Mouse (Mus musculus): Measurements from ENCODE around the gene Ppp1r18.
"Not testable (repeated sequence)": the region's sequence is repeated elsewhere in the genome, so short reads cannot be mapped to it uniquely, and the experiment has no call there.

Gene Ppp1r18

DNA sequence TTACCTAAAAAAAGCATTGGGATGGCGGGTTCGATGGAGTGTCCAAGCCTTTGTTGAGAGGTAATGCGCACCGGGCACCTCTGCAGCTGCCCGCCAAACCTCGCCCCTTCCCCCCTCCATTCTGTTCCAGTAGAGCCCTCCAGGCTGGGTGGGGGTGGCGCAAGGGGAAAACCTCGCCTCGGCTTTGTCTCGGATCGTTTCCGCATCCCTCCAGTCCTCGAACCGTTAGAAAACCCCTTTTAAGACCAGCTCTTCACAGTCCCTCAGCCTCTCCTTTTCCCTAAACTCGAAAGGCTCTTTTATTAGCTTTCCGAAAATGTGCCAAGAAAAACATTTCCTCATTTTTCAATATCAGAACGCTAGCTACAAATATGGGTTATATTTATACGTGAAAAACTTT lies 27.9 kb upstream of the Ppp1r18 start:
- peak; percentile 61 for DNase-seq

DNA sequence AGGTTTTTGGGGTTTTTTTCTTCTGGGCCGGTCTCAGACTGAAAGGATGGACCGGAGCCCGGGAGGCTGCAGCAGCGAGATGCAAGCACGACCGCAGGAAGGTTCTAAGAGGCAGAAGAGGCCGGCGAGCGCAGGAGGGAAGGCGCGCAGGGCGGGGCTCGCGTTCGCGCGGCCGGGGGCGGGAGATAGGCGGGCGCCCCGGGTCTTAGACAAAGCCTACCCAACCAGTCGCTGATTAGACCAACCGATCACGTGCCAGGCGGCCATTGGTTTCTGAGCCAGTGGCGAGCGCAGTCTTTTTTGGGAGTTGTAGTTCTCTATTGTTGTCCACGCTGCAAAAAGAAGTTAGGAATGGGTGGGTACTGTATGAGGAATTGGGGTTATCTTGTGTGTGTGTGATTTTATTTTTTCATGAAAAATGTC lies 27.3 kb upstream of the Ppp1r18 start, which contains the start of gene Tubb5:
Tubb5 (minus strand) TSS at position 185 of the 423 bp plus-strand sequence.
- peak; percentile 98 for DNase-seq

DNA sequence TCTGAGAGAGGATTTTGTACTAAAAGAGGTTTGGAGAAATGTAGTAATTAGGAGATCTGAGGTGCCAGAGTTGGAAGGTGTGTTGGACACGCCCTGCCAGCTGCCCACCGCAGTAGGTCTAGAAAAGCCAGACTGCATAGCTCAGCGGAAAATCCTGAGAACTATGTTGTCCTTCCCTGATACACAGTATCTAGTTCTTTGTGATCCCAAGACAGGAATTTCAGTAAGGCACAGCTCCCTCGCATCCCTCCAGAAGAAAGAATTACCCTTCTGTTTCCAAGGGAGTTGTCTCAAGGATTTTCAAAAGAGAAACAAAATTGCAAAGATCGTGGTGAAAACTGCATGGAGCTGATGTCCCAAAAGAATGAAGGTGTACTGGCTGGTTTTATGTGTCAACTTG lies 26.8 kb upstream of the Ppp1r18 start:
- no peak for DNase-seq

DNA sequence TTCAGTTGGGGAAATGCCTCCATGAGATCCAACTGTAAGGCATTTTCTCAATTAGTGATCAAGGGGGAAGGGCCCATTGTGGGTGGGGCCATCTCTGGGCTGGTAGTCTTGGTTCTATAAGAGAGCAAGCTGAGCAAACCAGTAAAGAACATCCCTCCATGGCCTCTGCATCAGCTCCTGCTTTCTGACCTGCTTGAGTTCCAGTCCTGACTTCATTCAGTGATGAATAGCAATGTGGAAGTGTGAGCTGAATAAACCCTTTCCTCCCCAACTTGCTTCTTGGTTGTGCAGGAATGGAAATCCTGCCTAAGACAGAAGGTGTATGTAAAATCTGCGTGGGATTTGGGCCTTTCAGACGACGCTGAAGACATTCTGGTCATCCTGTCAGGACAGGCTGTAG lies 26.4 kb upstream of the Ppp1r18 start:
- DNase-seq, result not testable (repeated sequence)

DNA sequence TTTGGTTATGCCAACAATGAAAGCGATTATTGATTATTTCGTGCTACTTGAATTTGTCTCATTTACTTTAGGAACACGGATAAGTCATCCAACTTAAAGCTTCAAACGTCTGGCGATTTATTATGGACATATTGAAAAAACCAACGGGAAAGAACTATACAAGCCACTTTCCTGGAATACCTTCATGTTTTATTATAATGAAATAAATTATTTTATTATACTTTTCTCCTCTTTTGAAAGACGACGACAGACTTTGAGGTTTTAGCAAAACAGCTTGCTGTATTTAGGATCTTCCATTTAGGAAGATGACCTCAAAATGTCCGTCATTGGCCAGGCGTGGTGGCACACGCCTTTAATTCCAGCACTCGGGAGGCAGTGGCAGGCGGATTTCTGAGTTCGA lies 24.8 kb upstream of the Ppp1r18 start:
- no peak for DNase-seq

DNA sequence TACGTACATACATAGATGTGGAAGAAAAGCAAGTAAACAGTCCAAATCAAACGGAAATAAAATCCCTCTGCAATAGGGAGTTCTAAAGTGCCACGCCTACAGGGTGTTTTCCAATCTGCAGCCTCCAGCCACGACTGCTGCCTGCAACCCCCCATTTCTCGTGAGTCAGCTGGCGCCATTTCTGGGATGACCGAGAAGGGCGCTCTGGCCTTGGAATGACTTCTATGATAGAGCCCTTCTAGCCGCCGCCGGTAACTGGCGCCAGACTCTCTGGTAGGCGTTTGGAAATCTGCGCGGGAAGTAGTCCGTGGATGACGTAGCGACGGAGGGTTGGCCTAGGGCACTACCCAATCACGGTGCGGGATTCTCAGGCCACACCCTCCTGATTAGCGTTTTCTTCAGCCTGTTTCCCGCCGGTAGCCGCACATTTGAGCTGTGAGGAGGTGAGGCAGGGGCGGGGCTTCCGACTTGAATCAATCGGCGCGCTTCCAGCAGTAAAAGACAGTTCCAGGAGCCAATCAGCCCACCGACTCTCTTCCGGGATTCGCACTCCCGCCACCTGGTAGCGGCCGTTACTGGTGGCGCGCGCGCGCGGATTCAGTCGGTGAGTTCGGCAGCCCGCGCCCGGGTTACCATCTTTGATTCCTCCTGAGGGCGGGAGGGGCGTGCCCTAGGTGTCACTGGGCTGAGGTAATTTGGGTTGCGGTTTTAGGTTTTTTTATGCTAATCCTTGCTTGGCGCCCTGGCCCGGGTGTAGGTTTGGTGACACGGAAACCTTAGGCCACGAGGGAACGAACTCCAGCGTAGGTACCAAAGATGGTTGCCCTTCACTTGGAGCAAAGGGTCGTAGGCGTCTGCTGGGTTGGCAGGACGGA lies 24.1 kb upstream of the Ppp1r18 start, which contains the start of gene Mdc1:
Mdc1 (plus strand) TSS at position 440 of the 875 bp plus-strand sequence.
- peak; percentile 100 for DNase-seq

DNA sequence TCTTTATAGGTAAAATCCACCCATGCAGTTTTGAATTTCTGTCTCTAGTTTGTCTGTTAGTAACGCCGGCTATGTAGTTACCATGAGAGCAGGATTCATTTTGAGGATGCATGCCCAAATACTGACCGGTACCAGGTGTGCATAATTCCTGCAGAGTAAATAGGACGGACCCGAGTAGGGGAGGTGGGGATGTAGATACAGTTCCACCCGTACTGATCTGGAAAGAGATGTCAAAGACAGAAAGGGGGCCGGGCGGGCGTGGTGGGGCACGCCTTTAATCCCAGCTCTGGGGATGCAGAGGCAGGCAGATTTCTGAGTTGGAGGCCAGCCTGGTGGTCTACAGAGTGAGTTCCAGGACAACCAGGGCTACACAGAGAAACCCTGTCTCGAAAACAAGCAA lies 23.4 kb upstream of the Ppp1r18 start:
- no peak for DNase-seq

DNA sequence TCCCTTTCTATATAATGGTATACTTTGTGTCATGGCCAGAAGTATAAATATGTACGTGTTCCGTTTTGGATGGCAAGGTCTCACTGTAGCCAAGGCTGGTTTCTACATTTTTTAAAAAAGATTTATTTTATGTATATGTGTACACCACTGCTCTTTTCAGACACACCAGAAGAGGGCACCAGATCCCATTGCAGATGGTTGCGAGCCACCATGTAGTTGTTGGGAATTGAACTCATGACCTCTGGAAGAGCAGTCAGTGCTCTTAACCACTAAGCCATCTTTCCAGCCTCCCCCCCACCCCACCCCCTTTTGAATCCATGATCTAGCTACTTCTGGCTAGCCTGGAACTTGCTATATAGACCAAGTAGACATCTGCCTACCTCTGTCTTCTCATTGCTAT lies 21.9 kb upstream of the Ppp1r18 start:
- DNase-seq, result no peak

DNA sequence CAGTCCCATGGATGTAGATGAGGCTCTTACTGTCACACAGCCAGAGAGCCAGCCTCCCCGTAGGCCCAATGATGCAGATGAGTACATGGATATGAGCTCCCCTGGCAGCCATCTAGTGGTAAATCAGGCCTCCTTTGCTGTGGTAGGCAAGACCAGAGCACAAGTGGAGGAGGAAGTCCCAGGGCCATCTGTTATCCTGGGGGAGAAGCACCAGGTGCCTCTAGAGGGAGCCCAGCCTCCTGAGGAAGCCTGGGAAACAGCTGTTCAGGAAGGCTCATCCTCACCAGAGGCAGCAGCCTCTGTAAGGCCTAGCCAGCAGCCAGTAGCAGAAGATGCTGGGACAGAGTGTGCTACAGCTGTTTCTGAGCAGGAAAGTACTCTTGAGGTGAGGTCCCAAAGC lies 17.3 kb upstream of the Ppp1r18 start:
- peak; percentile 49 for DNase-seq

DNA sequence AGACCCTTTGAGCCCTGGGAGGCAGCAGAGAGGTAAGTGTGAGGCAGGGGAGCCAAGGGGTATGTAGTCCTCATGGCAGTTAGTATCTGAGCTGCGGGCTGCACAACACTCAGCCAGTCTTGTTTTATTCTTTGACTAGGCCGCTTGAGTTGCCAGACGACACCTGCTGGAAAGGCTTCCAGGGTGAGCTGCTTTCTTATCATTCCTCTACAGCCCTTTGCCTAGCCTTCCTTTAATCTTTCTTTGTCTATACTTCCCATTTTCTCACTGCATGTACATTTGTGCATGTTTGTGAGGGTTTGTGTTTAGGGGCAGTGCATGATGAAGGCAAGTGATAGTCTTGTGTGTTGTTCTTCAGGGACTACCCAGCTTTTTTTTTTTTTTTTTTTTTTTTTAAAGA lies 14.4 kb upstream of the Ppp1r18 start:
- DNase-seq, result no peak

DNA sequence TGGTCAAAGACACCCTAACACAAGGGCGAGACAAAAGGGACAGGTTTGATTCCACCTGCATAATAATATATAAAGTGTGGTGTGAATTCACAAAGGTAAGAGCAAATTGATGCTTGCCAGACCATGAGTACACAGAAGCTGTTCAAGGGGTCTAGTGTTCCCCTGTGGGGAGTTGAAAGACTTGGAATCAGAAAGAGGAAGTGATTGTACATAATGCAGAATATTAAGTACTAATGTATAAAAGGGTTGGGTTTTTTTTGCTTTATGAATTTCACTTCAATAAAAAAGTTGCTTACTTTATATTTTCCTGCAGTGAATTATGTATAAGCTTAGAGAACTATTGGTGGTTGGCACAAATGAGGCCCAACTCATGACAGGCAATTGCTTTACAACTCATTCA lies 6.0 kb upstream of the Ppp1r18 start:
- DNase-seq, result no peak

DNA sequence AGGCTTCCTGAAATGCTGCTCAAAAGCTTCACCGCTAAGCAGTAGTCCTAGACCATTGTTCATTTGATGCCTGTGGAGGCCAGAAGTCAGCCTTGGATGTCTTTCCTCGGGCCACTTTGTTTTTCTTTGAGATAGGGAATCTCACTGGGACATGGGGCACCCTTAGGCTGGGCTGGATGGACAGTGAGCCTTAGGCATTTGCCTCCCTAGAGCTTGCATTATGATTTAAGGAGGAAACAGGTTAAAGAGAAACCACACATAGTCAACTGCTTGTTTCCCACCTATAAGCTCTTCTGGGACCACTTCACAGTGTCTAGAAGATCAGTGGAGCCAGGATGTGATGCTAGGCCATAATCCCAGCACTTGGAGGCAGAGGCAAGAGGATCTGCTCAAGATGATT lies 5.6 kb upstream of the Ppp1r18 start:
- DNase-seq, result no peak

DNA sequence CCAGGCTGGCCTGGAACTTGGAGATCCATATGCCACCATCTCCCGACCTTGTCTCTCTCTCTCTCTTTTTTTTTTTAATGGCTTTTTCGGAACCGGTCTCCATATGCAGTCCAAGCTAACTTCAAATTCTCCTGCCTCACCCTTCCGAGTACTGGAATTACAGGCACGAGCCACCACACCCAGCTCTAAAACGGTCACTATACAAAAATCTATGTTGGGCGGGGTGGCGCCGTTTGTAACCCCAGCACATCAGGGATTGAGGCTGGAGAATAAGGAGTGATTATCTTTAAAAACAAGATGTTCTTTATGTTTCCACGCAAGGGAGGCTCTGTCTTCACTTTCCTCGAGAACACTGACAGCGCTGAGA lies 4.6 kb upstream of the Ppp1r18 start:
- no peak for DNase-seq

DNA sequence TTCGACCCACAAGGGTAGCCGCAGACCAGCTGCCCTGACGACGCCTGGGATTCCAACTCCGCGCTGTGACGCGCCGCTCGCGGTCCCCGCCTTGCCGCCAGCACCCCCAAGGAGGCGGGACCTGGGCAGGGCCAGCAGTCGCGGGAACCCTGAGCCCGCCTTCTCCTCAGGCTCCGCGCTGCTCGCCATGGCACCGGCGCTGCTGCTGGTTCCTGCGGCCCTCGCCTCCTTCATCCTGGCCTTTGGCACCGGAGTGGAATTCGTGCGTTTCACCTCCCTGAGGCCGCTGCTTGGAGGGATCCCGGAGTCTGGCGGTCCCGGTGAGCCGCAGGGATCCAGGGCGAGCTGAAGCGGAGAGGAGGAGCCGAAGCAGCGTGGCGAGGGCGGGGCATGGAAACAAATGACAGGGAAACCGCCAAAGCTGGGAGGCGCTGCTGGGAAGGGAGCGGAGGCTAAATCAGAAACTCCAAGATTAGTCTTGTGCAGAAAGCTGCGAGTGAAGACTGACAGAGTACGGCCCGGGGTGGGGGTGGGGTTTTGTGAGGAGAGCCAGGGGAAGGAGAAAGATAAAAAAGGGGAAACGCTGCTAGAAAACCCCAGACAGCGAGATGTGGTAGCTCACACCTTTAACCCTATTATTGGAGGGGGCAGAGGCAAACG lies 4.1 kb upstream of the Ppp1r18 start, which contains the start of gene Nrm:
Nrm (plus strand) TSS at position 121 of the 660 bp plus-strand sequence.
- peak; percentile 93 for DNase-seq

DNA sequence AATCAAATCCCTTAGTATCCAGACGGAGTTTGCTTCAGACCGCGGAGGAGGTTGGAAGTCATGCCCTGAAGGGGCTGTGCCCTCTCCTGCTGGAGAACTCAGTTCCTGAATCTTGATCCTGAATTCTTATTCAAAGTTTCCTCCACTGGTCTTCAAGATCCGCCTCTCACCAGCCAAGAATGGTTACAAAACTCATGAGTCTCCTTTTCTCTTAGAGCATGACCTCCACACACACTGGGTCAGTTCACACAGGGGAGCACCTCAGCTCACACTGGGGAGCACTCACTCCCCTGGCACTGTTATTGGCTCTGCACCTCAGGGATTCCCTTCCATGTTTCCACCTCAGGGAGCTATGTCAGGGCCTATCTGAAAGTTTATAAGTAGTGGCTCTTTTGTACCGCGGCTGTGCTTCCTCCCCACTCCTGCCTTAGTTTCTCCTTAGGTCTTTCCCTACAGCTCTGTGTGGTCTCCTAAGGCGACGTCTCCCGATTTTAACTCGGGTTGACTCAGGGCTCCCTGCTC lies 500 bp upstream of the Ppp1r18 start:
- no peak for DNase-seq

DNA sequence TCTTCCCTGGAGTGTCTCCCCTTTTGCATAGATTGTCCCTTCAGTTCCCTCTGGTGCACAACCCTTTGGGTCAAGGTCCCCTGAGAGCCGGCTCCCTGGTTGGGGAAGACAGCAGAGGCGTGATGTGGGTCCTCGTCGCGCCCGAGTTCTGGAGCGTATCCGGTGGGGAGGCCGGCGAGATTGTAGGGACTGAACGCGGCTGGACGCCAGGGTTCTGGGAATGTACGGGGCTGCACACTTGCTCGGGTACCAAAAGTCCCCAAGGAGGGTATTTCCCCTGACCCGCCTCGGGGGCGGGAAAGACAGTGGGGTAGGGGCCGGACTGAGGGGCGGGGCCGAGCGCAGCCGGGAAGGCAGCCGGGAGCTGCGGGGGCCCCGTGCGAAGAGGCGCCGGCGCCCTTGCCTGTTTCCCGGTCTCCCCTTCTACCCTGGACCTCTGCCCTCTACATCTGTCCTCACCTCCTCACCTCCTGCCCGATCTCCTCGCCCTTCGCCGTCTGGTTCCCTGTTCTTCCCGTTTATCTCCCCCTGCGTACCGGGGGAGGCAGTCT lies 963 bp downstream of the Ppp1r18 start:
- DNase-seq, result peak; percentile 77

DNA sequence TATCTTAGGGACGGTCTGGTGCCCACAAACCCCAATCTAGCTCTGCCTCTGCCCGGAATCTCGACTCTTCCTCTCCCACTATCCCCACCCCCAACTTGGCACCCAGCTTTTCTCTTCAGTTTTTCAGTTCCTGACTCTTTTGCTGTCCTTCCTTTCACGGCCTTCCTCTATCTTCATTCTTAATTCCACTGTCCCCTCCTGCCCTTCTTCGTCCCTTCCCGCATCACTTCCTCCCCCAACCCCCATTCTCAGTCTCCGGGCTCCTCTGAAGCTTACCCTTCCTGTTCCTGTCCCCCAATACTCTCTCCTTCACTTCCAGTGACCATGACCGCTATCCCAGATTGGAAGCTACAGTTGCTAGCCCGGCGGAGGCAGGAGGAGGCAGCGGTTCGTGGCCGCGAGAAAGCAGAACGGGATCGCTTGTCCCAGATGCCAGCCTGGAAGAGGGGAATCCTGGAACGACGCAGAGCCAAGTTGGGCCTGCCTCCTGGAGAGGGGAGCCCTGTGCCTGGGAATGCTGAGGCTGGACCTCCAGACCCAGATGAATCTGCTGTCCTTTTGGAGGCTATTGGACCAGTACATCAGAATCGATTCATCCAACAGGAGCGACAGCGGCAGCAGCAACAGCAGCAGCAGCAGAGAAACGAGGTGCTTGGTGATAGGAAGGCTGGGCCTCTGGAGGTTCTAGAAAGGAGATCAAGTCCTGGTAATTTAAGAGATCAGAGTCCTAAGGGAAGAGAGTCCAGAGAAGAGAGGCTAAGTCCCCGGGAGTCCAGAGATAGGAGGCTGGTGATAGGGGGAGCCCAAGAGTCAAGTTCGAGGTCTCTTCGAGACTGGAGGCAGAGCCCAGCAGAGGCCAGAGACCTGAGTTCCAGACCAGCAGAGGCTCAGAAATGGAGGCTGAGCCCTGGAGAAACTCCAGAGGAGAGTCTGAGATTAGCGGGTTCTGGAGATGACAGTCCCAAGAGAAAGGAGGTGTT lies 1.8 kb downstream of the Ppp1r18 start:
- peak; percentile 57 for DNase-seq

DNA sequence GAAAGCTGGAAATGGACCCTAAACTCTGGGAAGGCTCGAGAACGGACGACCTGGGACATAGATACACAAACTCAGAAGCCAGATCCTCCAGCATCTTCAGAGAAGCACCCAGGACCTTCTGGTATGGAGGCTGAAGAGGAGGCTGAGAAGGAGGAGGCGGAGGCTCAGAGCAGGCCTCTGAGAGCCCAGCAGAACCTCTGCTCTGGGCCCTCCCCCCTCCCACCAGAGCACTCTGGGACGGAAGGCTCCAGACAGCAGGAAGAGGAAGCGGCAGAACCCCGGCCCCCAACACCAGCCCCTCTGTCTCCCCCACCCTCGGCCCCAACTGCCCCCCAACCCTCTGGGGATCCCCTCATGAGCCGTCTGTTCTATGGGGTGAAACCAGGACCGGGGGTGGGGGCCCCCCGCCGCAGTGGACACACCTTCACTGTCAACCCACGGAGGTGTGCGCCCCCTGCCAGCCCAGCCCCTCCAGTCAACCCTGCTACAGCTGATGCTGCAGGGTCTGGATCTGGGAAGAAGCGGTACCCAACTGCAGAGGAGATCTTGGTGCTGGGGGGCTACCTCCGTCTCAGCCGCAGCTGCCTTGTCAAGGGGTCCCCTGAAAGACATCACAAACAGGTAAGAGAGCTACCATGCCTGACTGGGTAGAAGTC lies 2.9 kb downstream of the Ppp1r18 start:
- peak; percentile 56 for DNase-seq

DNA sequence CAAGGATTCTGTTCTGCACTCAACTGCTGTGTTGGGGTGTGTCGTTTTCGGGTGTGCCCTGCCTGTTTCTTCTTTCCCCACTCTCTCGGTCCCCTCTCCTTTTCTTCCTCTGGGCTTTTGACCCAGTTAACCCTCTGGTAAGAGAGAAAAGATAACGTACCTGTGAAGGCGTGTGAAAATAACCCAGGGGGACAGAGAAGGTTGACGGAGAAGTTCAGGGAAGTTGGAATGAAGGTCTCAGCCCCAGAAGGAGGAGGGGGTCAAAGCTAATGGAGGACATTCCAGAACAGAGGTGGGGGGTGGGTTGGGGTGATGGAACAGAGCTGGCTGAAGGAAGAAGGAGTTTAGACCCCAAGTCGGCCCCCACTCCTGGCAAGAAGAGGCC lies 3.6 kb downstream of the Ppp1r18 start:
- DNase-seq, result no peak

DNA sequence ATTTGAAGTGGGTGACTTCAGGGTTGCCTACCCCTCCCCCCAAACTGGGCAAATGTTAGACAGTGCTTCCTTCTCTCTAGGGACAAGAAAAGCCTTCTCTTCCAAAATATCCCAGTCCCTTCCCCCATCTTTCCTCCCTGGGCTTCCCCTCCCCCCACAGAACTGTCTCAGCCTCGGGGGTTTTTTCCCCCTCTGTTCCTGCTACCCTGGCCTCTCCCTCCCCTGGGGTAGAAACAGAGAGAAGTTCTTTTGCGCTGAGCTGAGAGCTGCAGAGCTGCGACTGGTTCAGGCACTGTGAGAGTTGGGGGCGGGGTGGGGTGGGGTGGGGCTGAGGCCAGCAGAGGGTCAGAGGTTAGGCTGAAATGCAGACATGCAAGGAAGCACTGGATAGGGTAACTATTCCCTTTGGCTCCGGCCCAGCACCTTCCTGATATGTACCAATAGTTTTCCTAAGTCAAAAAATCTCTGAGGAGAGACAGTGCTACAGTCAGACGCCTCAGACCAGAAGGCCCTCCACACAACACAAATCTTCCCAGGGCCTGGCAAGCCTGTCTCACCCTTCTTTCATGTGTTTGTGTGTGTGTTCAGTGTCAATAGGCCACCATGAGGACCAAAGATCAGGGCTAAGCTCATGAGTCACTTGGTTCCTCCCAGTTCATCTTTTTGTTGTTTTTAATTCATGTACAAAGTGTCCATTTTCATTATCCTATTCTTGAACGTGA lies 4.1 kb downstream of the Ppp1r18 start:
- DNase-seq, result peak; percentile 72
